ENCODE assay signal across 24 mouse cellular contexts in genomic region chr12:77112133-77112532, GRCm38 (mm10).
DNase-seq lines count a peak whose midpoint lies in the region; ATAC-seq lines count a peak whose summit lies in the region.
"Had no signal": no experiment of that assay in that cellular context is flagged by ENCODE, and none has a peak within 500 bp of the region (broad histone marks: within the 10 kb centered on the region; RNA-seq: fewer than 3 reads in every experiment).

No protein-coding gene starts in this region.

- H3K9me3 ChIP-seq in heart, embryonic 11.5 days (replicated peaks; ENCODE audit: control insufficient read depth, low read length): no peaks in the 10 kb centered on the region
- no peaks in the 10 kb centered on the region for H3K9me3 ChIP-seq in forebrain, embryonic 11.5 days (ENCODE audit: control insufficient read depth, low read length)

- no peaks in the 10 kb centered on the region for H3K27me3 ChIP-seq in heart, embryonic 11.5 days (ENCODE audit: control insufficient read depth, insufficient read depth, low read length)
- no peaks in the 10 kb centered on the region for H3K27me3 ChIP-seq in forebrain, embryonic 11.5 days (ENCODE audit: control insufficient read depth, insufficient read depth, low read length)
- H3K27me3 ChIP-seq: CH12.LX, Patski had no signal

- no peak overlapping the region for H3K4me3 ChIP-seq in heart, embryonic 11.5 days (ENCODE audit: low read depth, low read length)
- no peak overlapping the region for H3K4me3 ChIP-seq in forebrain, embryonic 11.5 days (ENCODE audit: low read depth, low read length)

- peak; percentile 55 for ATAC-seq in common myeloid progenitor, adult 5-6 weeks (replicated peaks; ENCODE audit: low read depth, poor library complexity, severe bottlenecking)
- no peak for ATAC-seq in heart, embryonic 11.5 days (replicated peaks; ENCODE audit: insufficient number of reproducible peaks, low FRiP score, low TSS enrichment)
- ATAC-seq in forebrain, embryonic 11.5 days (replicated peaks; ENCODE audit: low FRiP score): no peak
- ATAC-seq: activated CD4-positive, CD25-positive, alpha-beta regulatory T cell, adult 4 months; CD4-positive, CD25-positive, alpha-beta regulatory T cell, adult 4 months; Patski had no signal

- H3K4me1 ChIP-seq in heart, embryonic 11.5 days (ENCODE audit: control insufficient read depth, insufficient read depth, low read length): no peaks in the 10 kb centered on the region
- no peaks in the 10 kb centered on the region for H3K4me1 ChIP-seq in forebrain, embryonic 11.5 days (replicated peaks; ENCODE audit: control insufficient read depth, insufficient read depth, low read length)

- no peak overlapping the region for H3K27ac ChIP-seq in heart, embryonic 11.5 days (ENCODE audit: low read depth, low read length)
- H3K27ac ChIP-seq in forebrain, embryonic 11.5 days (ENCODE audit: low read depth, low read length): no peak overlapping the region

- 73% methylated on average over 2 of the region's 2 CpGs for WGBS in heart, embryonic 11.5 days (ENCODE audit: insufficient replicate concordance)
- WGBS in forebrain, embryonic 11.5 days: 85% methylated on average over 2 of the region's 2 CpGs

- no peaks in the 10 kb centered on the region for H3K36me3 ChIP-seq in heart, embryonic 11.5 days (ENCODE audit: control insufficient read depth, insufficient read depth, low read length)
- H3K36me3 ChIP-seq in forebrain, embryonic 11.5 days (ENCODE audit: control insufficient read depth, insufficient read depth, low read length): no peaks in the 10 kb centered on the region
- H3K36me3 ChIP-seq: G1E had no signal

- no peak overlapping the region for H3K9ac ChIP-seq in heart, embryonic 11.5 days (ENCODE audit: low read depth, low read length)
- no peak overlapping the region for H3K9ac ChIP-seq in forebrain, embryonic 11.5 days (ENCODE audit: low read length)

- DNase-seq in 3134 (ENCODE audit: extremely low read depth, insufficient read length, low spot score) (peak; percentile 14), 416B (ENCODE audit: low read depth) (peak; percentile 83)
- peak; percentile 38 for DNase-seq in induced T-regulatory cell, adult 2 months (ENCODE audit: low read depth)
- no peak for DNase-seq in frontal cortex, postnatal 36 days (ENCODE audit: low spot score in 2 of 2)
- no peak for DNase-seq in urinary bladder, postnatal 4 days (ENCODE audit: low spot score in 2 of 2)
- DNase-seq in forebrain, embryonic 11.5 days (ENCODE audit: low spot score): no peak
- DNase-seq: adrenal gland, adult 2 months; adrenal gland, adult 8-10 months; adrenal gland, postnatal 10 days; adrenal gland, postnatal 14 days; adrenal gland, postnatal 25 days; adrenal gland, postnatal 36 days; B cell, adult 2 months; cerebellum, adult 11 months; cerebellum, adult 11-12 months; cerebellum, adult 18-20 months; cerebellum, adult 2 months had no signal

- H3K4me2 ChIP-seq in heart, embryonic 11.5 days: no peak overlapping the region
- no peak overlapping the region for H3K4me2 ChIP-seq in forebrain, embryonic 11.5 days (ENCODE audit: low read depth, low read length, severe bottlenecking)

Comparison
In these comparisons a context has a peak if more than half of its experiments do, and no peak if none do; other contexts are left out.
1. DNase-seq: peak in 3134 (single experiment), 416B (single experiment) and induced T-regulatory cell, adult 2 months (single experiment); none in frontal cortex, postnatal 36 days (0 of 2), urinary bladder, postnatal 4 days (0 of 2) and forebrain, embryonic 11.5 days (single experiment).